Mouse (Mus musculus) embryonic facial prominence, embryonic 15.5 days (tissue): ENCODE measurements around the gene Rnf181. TPM values are rescaled to one million over a fixed set of nuclear protein-coding genes. Genes with fewer than 3 reads are reported as not detected.

Experiments used
- ATAC-seq: fragments of 200-750 bp; cut with Nextera tagmentation; 2 replicates; pipeline ENCODE4 v1.8.0; 2017; ENCODE audit warnings: low read depth, moderate TSS enrichment; ENCODE audit not compliant: insufficient number of reproducible peaks, low FRiP score, low TSS enrichment
- H3K27ac ChIP-seq: fragments of 300-500 bp; sonication (generic); replicated peaks from 2 replicates; pipeline ENCODE4 v1.5.1; 2015; ENCODE audit warnings: mild to moderate bottlenecking, inconsistent platforms
- H3K27me3 ChIP-seq: fragments of 300-500 bp; sonication (generic); 2 replicates; pipeline ENCODE4 v1.6.1; 2015; ENCODE audit warnings: inconsistent platforms
- H3K36me3 ChIP-seq: fragments of 300-500 bp; sonication (generic); 2 replicates; pipeline ENCODE4 v1.6.1; 2015; ENCODE audit warnings: mild to moderate bottlenecking, inconsistent platforms
- H3K4me1 ChIP-seq: fragments of 300-500 bp; sonication (generic); 2 replicates; pipeline ENCODE4 v1.6.1; 2015; ENCODE audit warnings: inconsistent platforms
- H3K4me2 ChIP-seq: fragments of 300-500 bp; sonication (generic); replicated peaks from 2 replicates; pipeline ENCODE4 v1.6.1; 2015; ENCODE audit warnings: mild to moderate bottlenecking, inconsistent platforms
- H3K4me3 ChIP-seq: fragments of 300-500 bp; sonication (generic); replicated peaks from 2 replicates; pipeline ENCODE4 v1.5.1; 2015; ENCODE audit warnings: mild to moderate bottlenecking, inconsistent platforms
- H3K9ac ChIP-seq: fragments of 300-500 bp; sonication (generic); 2 replicates; pipeline ENCODE4 v1.6.1; 2015; ENCODE audit warnings: inconsistent platforms
- H3K9me3 ChIP-seq: fragments of 300-500 bp; sonication (generic); replicated peaks from 2 replicates; pipeline ENCODE4 v1.6.1; 2016; ENCODE audit warnings: inconsistent platforms
- whole genome bisulfite sequencing: fragments of 180-500 bp; shearing (Covaris S2); methylation state at CpG from one replicate; pipeline ENCODE4 v1.1.7; 2015; 5-methylcytosine and 5-hydroxymethylcytosine counted together
- polyA plus RNA-seq: library from polyadenylated mRNA; unstranded; fragments of >200 nt; fragmentation: Nextera tagmentation; extraction: Ambion mirVana; gene quantifications from 2 replicates; pipeline ENCODE4 v1.2.1, GENCODE M21; 2015

Gene Rnf181
- polyA plus RNA-seq, 1 experiment from 2014 or later = 120 TPM

GRCm38 (mm10) chr6:72370091-72370490, 3.3 kb upstream of the Rnf181 start:
- no peak for ATAC-seq
- H3K9me3 ChIP-seq = no peaks in the 10 kb centered on the region
- no peak overlapping the region for H3K9ac ChIP-seq
- 82% methylated on average over 12 of the region's 12 CpGs for WGBS
- no peaks in the 10 kb centered on the region for H3K36me3 ChIP-seq
- H3K27me3 ChIP-seq = no peaks in the 10 kb centered on the region
- H3K4me2 ChIP-seq = no peak overlapping the region
- H3K4me3 ChIP-seq = no peak overlapping the region
- no peak overlapping the region for H3K27ac ChIP-seq
- peaks cover 17% of the 10 kb centered on the region for H3K4me1 ChIP-seq

GRCm38 (mm10) chr6:72369557-72369956, 2.8 kb upstream of the Rnf181 start:
- Histone ChIP-seq H3K4me1 (peaks cover 17% of the 10 kb centered on the region), H3K27me3 (no peaks in the 10 kb centered on the region), H3K4me2 (no peak overlapping the region), H3K4me3 (no peak overlapping the region), H3K9me3 (no peaks in the 10 kb centered on the region), H3K36me3 (no peaks in the 10 kb centered on the region), H3K27ac (no peak overlapping the region), H3K9ac (no peak overlapping the region)
- WGBS = 76% methylated on average over 4 of the region's 4 CpGs
- ATAC-seq = no peak

GRCm38 (mm10) chr6:72367460-72367974, 761 bp upstream of the Rnf181 start:
- WGBS = 71% methylated on average over 4 of the region's 4 CpGs
- H3K27me3 ChIP-seq = no peaks in the 10 kb centered on the region

GRCm38 (mm10) chr6:72366304-72366703, 452 bp downstream of the Rnf181 start:
- no peak overlapping the region for H3K9ac ChIP-seq
- H3K36me3 ChIP-seq = no peaks in the 10 kb centered on the region
- H3K27ac ChIP-seq = no peak overlapping the region
- H3K4me1 ChIP-seq = peaks cover 14% of the 10 kb centered on the region
- no peaks in the 10 kb centered on the region for H3K27me3 ChIP-seq
- H3K9me3 ChIP-seq = no peaks in the 10 kb centered on the region
- no peak overlapping the region for H3K4me3 ChIP-seq
- no peak for ATAC-seq
- 77% methylated on average over 3 of the region's 3 CpGs for WGBS
- H3K4me2 ChIP-seq = no peak overlapping the region

More at GRCm38 (mm10) chr6:72367460-72367974, 761 bp upstream of the Rnf181 start:
- Histone ChIP-seq H3K9ac (no peak overlapping the region), H3K36me3 (no peaks in the 10 kb centered on the region), H3K9me3 (no peaks in the 10 kb centered on the region), H3K4me1 (peaks cover 12% of the 10 kb centered on the region), H3K27ac (no peak overlapping the region), H3K4me2 (no peak overlapping the region), H3K4me3 (no peak overlapping the region)
- ATAC-seq = no peak

GRCm38 (mm10) chr6:72364985-72365384, 1.8 kb downstream of the Rnf181 start:
- no peak for ATAC-seq
- H3K4me1 ChIP-seq = peaks cover 20% of the 10 kb centered on the region
- H3K27ac ChIP-seq = no peak overlapping the region
- WGBS = 67% methylated on average over 6 of the region's 6 CpGs
- H3K4me2 ChIP-seq = no peak overlapping the region
- no peaks in the 10 kb centered on the region for H3K27me3 ChIP-seq
- no peaks in the 10 kb centered on the region for H3K9me3 ChIP-seq
- no peak overlapping the region for H3K9ac ChIP-seq
- peaks cover 6% of the 10 kb centered on the region for H3K36me3 ChIP-seq
- no peak overlapping the region for H3K4me3 ChIP-seq

- H3K27me3 ChIP-seq = no peaks in the 10 kb centered on the region
- no peak overlapping the region for H3K27ac ChIP-seq
- no peaks in the 10 kb centered on the region for H3K9me3 ChIP-seq
- WGBS = 44% methylated on average over 7 of the region's 7 CpGs
- peaks cover 17% of the 10 kb centered on the region for H3K4me1 ChIP-seq
- no peak overlapping the region for H3K4me2 ChIP-seq
- peaks cover 11% of the 10 kb centered on the region for H3K36me3 ChIP-seq
- no peak overlapping the region for H3K4me3 ChIP-seq
- H3K9ac ChIP-seq = no peak overlapping the region
- ATAC-seq = no peak
Measured at GRCm38 (mm10) chr6:72364009-72364408, 2.7 kb downstream of the Rnf181 start.

GRCm38 (mm10) chr6:72362132-72363028, 4.4 kb downstream of the Rnf181 start:
- Histone ChIP-seq H3K4me2 (peak overlapping the region; percentile 72), H3K4me3 (peak overlapping the region; percentile 89), H3K36me3 (peaks cover 16% of the 10 kb centered on the region), H3K4me1 (peaks cover 21% of the 10 kb centered on the region), H3K27me3 (no peaks in the 10 kb centered on the region), H3K9ac (peak overlapping the region; percentile 64), H3K9me3 (no peaks in the 10 kb centered on the region), H3K27ac (peak overlapping the region; percentile 91)
- under 1% methylated on average over 42 of the region's 42 CpGs for WGBS
- ATAC-seq = peak; percentile 99

- H3K4me1 ChIP-seq = peaks cover 34% of the 10 kb centered on the region
- H3K9ac ChIP-seq = 0 out of 2 replicates have a peak overlapping the region, but pooled peaks have one; percentile 64
- H3K36me3 ChIP-seq = peaks cover 16% of the 10 kb centered on the region
- no peaks in the 10 kb centered on the region for H3K27me3 ChIP-seq
- H3K27ac ChIP-seq = no peak overlapping the region
- WGBS = 58% methylated on average over 5 of the region's 5 CpGs
- H3K9me3 ChIP-seq = no peaks in the 10 kb centered on the region
- no peak for ATAC-seq
- peak overlapping the region; percentile 72 for H3K4me2 ChIP-seq
- H3K4me3 ChIP-seq = peak overlapping the region; percentile 89
Measured at GRCm38 (mm10) chr6:72361121-72361551, 5.6 kb downstream of the Rnf181 start.

- WGBS = 80% methylated on average over 7 of the region's 7 CpGs
- Histone ChIP-seq H3K4me2 (no peak overlapping the region), H3K4me1 (peaks cover 38% of the 10 kb centered on the region), H3K27ac (no peak overlapping the region), H3K9me3 (no peaks in the 10 kb centered on the region), H3K4me3 (0 out of 2 replicates have a peak overlapping the region, but pooled peaks have one; percentile 7), H3K9ac (no peak overlapping the region), H3K36me3 (peaks cover 16% of the 10 kb centered on the region), H3K27me3 (no peaks in the 10 kb centered on the region)
- no peak for ATAC-seq
Measured at GRCm38 (mm10) chr6:72360599-72360935, 6.2 kb downstream of the Rnf181 start.

- no peak for ATAC-seq
- Histone ChIP-seq H3K27me3 (no peaks in the 10 kb centered on the region), H3K9ac (no peak overlapping the region), H3K27ac (no peak overlapping the region), H3K4me1 (peaks cover 39% of the 10 kb centered on the region), H3K4me2 (no peak overlapping the region), H3K9me3 (no peaks in the 10 kb centered on the region), H3K36me3 (peaks cover 16% of the 10 kb centered on the region), H3K4me3 (no peak overlapping the region)
- 79% methylated on average over 11 of the region's 11 CpGs for WGBS
Measured at GRCm38 (mm10) chr6:72359891-72360598, 6.7 kb downstream of the Rnf181 start.

- peaks cover 46% of the 10 kb centered on the region for H3K4me1 ChIP-seq
- no peaks in the 10 kb centered on the region for H3K27me3 ChIP-seq
- H3K9ac ChIP-seq = no peak overlapping the region
- peaks cover 16% of the 10 kb centered on the region for H3K36me3 ChIP-seq
- no peak for ATAC-seq
- WGBS = 69% methylated on average over 2 of the region's 2 CpGs
- H3K4me3 ChIP-seq = no peak overlapping the region
- no peak overlapping the region for H3K27ac ChIP-seq
- no peak overlapping the region for H3K4me2 ChIP-seq
- no peaks in the 10 kb centered on the region for H3K9me3 ChIP-seq
Measured at GRCm38 (mm10) chr6:72359343-72359742, 7.4 kb downstream of the Rnf181 start.
